Mouse (Mus musculus) heart, embryonic 14.5 days (tissue): ENCODE measurements around the gene Casd1. TPM values are rescaled to one million over a fixed set of nuclear protein-coding genes. Genes with fewer than 3 reads are reported as not detected.
A peak's percentile ranks its signal among the peaks of the same experiment; 100 is the strongest.

Experiments used
- ATAC-seq: fragments of 200-750 bp; cut with Nextera tagmentation; 2 replicates; pipeline ENCODE4 v1.8.0; 2017; ENCODE audit warnings: low read depth, moderate TSS enrichment; ENCODE audit not compliant: insufficient number of reproducible peaks, insufficient read depth, low FRiP score
- H3K27ac ChIP-seq, 2 experiments: fragments of 200-500 bp in 1 of 2; fragments of 300-500 bp in 1 of 2; sonication (generic) in 1 of 2; replicated peaks in 1 of 2; 2 replicates each; pipeline ENCODE4 v1.5.1; 2012 to 2014; ENCODE audit warnings: low read depth in 2 of 2, low read length in 2 of 2, control low read depth in 1 of 2, mild to moderate bottlenecking in 1 of 2, mixed read lengths in 1 of 2; ENCODE audit not compliant: control insufficient read depth in 1 of 2, insufficient read depth in 1 of 2
- H3K27me3 ChIP-seq: fragments of 300-500 bp; sonication (generic); 2 replicates; pipeline ENCODE4 v1.6.1; 2014; ENCODE audit warnings: mild to moderate bottlenecking, low read length, control low read depth; ENCODE audit not compliant: control insufficient read depth, insufficient read depth
- H3K36me3 ChIP-seq: fragments of 300-500 bp; sonication (generic); 2 replicates; pipeline ENCODE4 v1.6.1; 2014; ENCODE audit warnings: mild to moderate bottlenecking, control low read depth, low read length, mixed read lengths; ENCODE audit not compliant: control insufficient read depth, insufficient read depth
- H3K4me1 ChIP-seq, 2 experiments: fragments of 200-500 bp in 1 of 2; fragments of 300-500 bp in 1 of 2; sonication (generic) in 1 of 2; 2 replicates each; pipeline ENCODE4 v1.6.1; 2012 to 2014; ENCODE audit warnings: low read length in 2 of 2, control low read depth in 1 of 2, mixed read lengths in 1 of 2; ENCODE audit not compliant: control insufficient read depth in 2 of 2, insufficient read depth in 2 of 2
- H3K4me2 ChIP-seq: fragments of 300-500 bp; sonication (generic); 2 replicates; pipeline ENCODE4 v1.6.1; 2014; ENCODE audit warnings: mild to moderate bottlenecking, low read length
- H3K4me3 ChIP-seq, 2 experiments: fragments of 200-500 bp in 1 of 2; fragments of 300-500 bp in 1 of 2; sonication (generic) in 1 of 2; 2 replicates each; pipeline ENCODE4 v1.5.1; 2012 to 2014; ENCODE audit warnings: low read length in 2 of 2, mild to moderate bottlenecking in 2 of 2, control low read depth in 1 of 2, low read depth in 1 of 2, moderate library complexity in 1 of 2; ENCODE audit not compliant: control insufficient read depth in 1 of 2, insufficient read depth in 1 of 2
- H3K9ac ChIP-seq: fragments of 300-500 bp; sonication (generic); 2 replicates; pipeline ENCODE4 v1.6.1; 2014; ENCODE audit warnings: mild to moderate bottlenecking, low read length
- H3K9me3 ChIP-seq: fragments of 300-500 bp; sonication (generic); 2 replicates; pipeline ENCODE4 v1.6.1; 2016; ENCODE audit warnings: low read length, control low read depth; ENCODE audit not compliant: control insufficient read depth
- WGBS: fragments of 180-500 bp; shearing (Covaris S2); extraction: QIAGEN DNeasy Blood & Tissue Kit; methylation state at CpG from one replicate; pipeline ENCODE4 v1.1.7; 2014; 5-methylcytosine and 5-hydroxymethylcytosine counted together
- polyA plus RNA-seq: library from polyadenylated mRNA; unstranded; fragments of >200 nt; fragmentation: Nextera tagmentation; extraction: Ambion mirVana; gene quantifications from 2 replicates; pipeline ENCODE4 v1.2.1, GENCODE M21; 2014

The Casd1 gene
- polyA plus RNA-seq, 1 experiment from 2014 or later, result 40.3 TPM

DNA sequence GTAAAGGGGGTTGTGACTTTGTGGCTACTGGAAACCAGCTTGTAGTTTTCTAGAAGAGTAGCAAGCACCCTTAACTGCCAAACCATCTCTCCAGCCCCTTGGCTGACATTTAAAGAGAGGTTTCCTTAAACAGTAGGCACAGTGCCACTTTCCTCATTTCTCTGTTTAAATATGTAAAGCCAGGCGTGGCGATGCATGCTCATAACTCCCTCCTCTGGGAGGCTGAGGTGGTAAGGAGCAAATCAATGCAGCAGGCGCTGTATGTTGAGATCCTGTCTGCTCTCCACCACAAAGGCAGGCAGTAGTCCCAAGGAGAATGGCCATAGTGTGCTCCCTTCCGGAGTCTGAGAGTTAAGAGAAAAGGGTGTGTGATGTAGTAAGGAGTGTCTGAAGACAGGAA is 2.9 kb upstream of the Casd1 start:
- no peaks in the 10 kb centered on the region for H3K9me3 ChIP-seq
- no peak overlapping the region for H3K4me2 ChIP-seq
- H3K27ac ChIP-seq, result no peak overlapping the region
- WGBS, result 77% methylated on average over 4 of the region's 4 CpGs
- H3K9ac ChIP-seq, result no peak overlapping the region
- no peak for ATAC-seq
- no peaks in the 10 kb centered on the region for H3K36me3 ChIP-seq
- no peak overlapping the region for H3K4me3 ChIP-seq
- no peaks in the 10 kb centered on the region for H3K27me3 ChIP-seq
- H3K4me1 ChIP-seq, result peaks cover 3 to 11% of the 10 kb centered on the region in 2 experiments; a peak in 3 of 4 replicates

DNA sequence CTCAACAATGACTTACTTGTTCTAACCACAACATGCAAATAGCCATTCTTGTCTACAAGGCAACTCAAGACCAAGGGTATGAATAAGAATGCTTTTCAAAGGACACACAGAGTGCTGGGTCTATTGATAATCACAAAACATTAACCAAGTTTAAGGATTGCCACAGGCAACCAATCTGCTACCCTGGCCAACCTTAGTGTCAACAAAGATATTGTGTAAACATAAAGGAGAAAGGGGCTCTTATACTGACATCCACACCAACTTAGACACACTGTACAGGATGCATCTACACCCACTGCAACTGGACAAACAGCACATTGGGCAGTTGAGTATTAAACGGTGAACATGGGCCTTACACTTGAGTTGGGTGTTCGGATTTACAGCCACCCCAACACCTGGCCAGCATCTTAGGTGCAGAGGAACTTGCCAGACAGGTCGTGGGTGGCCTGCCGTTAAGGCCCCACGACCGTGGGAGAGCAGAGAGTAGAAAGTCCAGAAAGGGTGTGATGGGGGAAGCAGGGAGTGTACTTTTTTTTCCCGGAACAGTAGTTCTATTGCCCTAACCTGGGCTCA is 468 bp upstream of the Casd1 start:
- ATAC-seq, result no peak
- Histone ChIP-seq H3K4me3 (peak overlapping the region; percentile 84), H3K4me1 (peaks cover 3 to 18% of the 10 kb centered on the region in 2 experiments; a peak in 3 of 4 replicates), H3K4me2 (peak overlapping the region; percentile 81), H3K27ac (peak overlapping the region; percentile 93 to 95; a peak in 3 of 4 replicates), H3K9ac (peak overlapping the region; percentile 96), H3K36me3 (no peaks in the 10 kb centered on the region), H3K27me3 (no peaks in the 10 kb centered on the region), H3K9me3 (no peaks in the 10 kb centered on the region)
- 23% methylated on average over 7 of the region's 7 CpGs for WGBS

DNA sequence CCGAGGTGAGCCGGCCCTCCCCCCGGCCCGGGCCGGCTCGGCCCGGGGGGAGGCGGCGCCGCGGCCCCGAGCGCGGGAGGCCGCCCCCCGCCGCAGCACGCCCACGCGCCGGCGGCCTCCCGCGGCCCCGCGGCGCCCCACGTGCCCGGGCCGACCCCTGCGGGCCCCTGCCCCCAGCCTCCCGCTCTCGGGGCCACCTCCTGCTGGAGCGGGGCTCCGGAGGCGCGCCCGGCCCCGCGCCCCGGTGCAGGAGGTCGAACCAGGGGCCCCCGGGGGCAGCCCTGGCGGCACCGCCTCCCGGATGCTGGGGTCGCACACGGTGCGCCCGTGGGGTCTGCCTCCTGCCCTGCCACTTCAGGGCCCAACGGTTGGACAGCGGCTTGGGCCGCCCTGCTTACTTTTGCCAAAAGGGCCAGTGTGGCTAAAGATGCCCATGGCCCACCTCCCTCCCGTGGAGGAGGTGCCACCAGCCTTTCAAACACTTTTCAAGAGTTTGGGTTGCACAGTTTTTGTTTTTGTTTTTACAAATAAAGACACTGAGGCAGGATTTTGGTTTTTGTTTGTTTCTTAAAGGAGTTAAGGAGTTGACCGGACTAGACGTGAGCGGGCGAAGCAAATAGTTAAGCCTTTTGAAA is 775 bp downstream of the Casd1 start:
- Histone ChIP-seq H3K9me3 (no peaks in the 10 kb centered on the region), H3K4me2 (peak overlapping the region; percentile 81), H3K4me3 (peak overlapping the region; percentile 84), H3K4me1 (peaks cover 5 to 20% of the 10 kb centered on the region in 2 experiments), H3K27ac (peak overlapping the region; percentile 93 to 95), H3K36me3 (no peaks in the 10 kb centered on the region), H3K27me3 (no peaks in the 10 kb centered on the region), H3K9ac (peak overlapping the region; percentile 96)
- ATAC-seq, result peak; percentile 71
- WGBS, result 5% methylated on average over 57 of the region's 58 CpGs

- H3K36me3 ChIP-seq, result no peaks in the 10 kb centered on the region
- peak overlapping the region; percentile 96 for H3K9ac ChIP-seq
- WGBS, result 84% methylated on average over 5 of the region's 5 CpGs
- no peaks in the 10 kb centered on the region for H3K9me3 ChIP-seq
- peak overlapping the region in 1 of 2 experiments; percentile 84; a peak in 2 of 4 replicates for H3K4me3 ChIP-seq
- peaks cover 6 to 21% of the 10 kb centered on the region in 2 experiments for H3K4me1 ChIP-seq
- ATAC-seq, result no peak
- peak overlapping the region; percentile 81 for H3K4me2 ChIP-seq
- H3K27ac ChIP-seq, result no peak overlapping the region
- no peaks in the 10 kb centered on the region for H3K27me3 ChIP-seq
Observed at GRCm38 (mm10) chr6:4602012-4602411, 1.4 kb downstream of the Casd1 start.

DNA sequence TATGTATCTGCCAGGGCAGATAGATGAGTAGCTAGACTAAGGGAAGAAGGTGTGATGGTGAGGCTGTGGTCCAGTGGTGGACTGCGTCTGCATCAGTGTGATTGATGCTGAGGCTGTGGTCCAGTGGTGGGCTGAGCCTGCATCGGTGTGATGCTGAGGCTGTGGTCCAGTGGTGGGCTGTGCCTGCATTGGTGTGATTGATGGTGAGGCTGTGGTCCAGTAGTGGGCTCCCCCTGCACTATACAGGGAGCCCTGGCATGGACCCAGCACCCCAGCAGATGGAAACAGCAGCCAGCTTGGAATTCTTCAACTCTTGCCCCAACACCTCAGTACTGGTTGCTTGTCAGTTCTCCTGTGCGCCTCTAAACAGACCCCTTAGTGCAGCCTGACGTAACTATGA is 5.8 kb downstream of the Casd1 start:
- WGBS, result 90% methylated on average over 4 of the region's 4 CpGs
- no peaks in the 10 kb centered on the region for H3K27me3 ChIP-seq
- no peak overlapping the region for H3K27ac ChIP-seq
- no peaks in the 10 kb centered on the region for H3K9me3 ChIP-seq
- H3K4me1 ChIP-seq, result peaks cover 3 to 23% of the 10 kb centered on the region in 2 experiments
- H3K9ac ChIP-seq, result no peak overlapping the region
- no peak for ATAC-seq
- no peak overlapping the region for H3K4me3 ChIP-seq
- H3K4me2 ChIP-seq, result no peak overlapping the region
- H3K36me3 ChIP-seq, result no peaks in the 10 kb centered on the region

- Histone ChIP-seq H3K4me3 (no peak overlapping the region), H3K4me2 (no peak overlapping the region), H3K36me3 (peaks cover 14% of the 10 kb centered on the region), H3K9me3 (no peaks in the 10 kb centered on the region), H3K9ac (no peak overlapping the region), H3K27me3 (no peaks in the 10 kb centered on the region), H3K4me1 (peaks cover 3 to 11% of the 10 kb centered on the region in 2 experiments; a peak in 3 of 4 replicates), H3K27ac (no peak overlapping the region)
- ATAC-seq, result no peak
- WGBS, result 32% methylated on average over 4 of the region's 4 CpGs
Observed at GRCm38 (mm10) chr6:4610216-4610896, 9.7 kb downstream of the Casd1 start.

DNA sequence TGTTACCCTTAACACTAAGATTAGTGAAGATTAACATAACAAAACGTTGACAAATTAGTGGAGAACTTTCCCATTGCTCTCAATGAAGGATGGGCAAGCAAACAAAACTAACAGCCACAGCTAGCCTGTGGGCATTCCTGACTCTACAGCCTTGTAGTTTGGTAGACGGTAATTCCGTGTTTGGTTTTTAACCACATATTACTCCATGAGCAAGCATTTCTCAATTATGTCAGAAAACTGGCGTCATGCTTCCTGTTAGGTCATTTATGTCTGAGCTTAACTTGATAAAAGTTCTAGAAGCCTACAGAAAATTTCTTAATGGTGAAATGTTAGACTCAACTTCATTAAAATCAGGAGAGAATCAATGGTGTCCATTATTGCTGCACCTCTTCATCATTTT is 11.2 kb downstream of the Casd1 start:
- ATAC-seq, result no peak
- 82% methylated on average over 4 of the region's 4 CpGs for WGBS
- no peak overlapping the region for H3K9ac ChIP-seq

More for the DNA sequence above, 11.2 kb downstream of the Casd1 start:
- Histone ChIP-seq H3K4me1 (peaks cover 0 to 7% of the 10 kb centered on the region in 2 experiments; a peak in 1 of 4 replicates), H3K4me2 (no peak overlapping the region), H3K9me3 (no peaks in the 10 kb centered on the region), H3K36me3 (peaks cover 14% of the 10 kb centered on the region), H3K27me3 (no peaks in the 10 kb centered on the region), H3K4me3 (no peak overlapping the region), H3K27ac (no peak overlapping the region)
